Mouse (Mus musculus) heart, adult 8-10 months (tissue): ENCODE results near the gene Mlx. TPM values are rescaled to one million over a fixed set of nuclear protein-coding genes. Genes with fewer than 3 reads are reported as not detected.

Experiments
- DNase-seq: peaks from one replicate; pipeline ENCODE4 v3.0.0; 2022; ENCODE audit warnings: low spot score
- total RNA-seq, 4 experiments: library from RNA; stranded (reverse); gene quantifications; 2 replicates each; pipeline ENCODE4 v1.2.4; 2022

Gene Mlx
- total RNA-seq, 4 experiments from 2014 or later = 15.5 to 24.4 (median 20.0) TPM

GRCm38 (mm10) chr11:101065002-101065401 lies 22.1 kb upstream of the Mlx start:
- no peak for DNase-seq

GRCm38 (mm10) chr11:101066549-101067412 lies 20.3 kb upstream of the Mlx start:
- peak; percentile 80 for DNase-seq

- peak; percentile 96 for DNase-seq
These were observed 17.5 kb upstream of the Mlx start, which contains the start of gene Naglu for GRCm38 (mm10) chr11:101069391-101070188. Naglu (plus strand) TSS chr11:101070012.

- no peak for DNase-seq
These were observed 16.9 kb upstream of the Mlx start for GRCm38 (mm10) chr11:101070189-101070527.

- no peak for DNase-seq
These were observed 16.1 kb upstream of the Mlx start for GRCm38 (mm10) chr11:101070987-101071386.

- DNase-seq = no peak
These were observed 15.2 kb upstream of the Mlx start for GRCm38 (mm10) chr11:101071810-101072428.

GRCm38 (mm10) chr11:101078121-101078520 lies 9.0 kb upstream of the Mlx start, which contains the start of gene Hsd17b1:
Hsd17b1 (plus strand) TSS chr11:101078411.
- no peak for DNase-seq

- DNase-seq = no peak
These were observed 7.3 kb upstream of the Mlx start for GRCm38 (mm10) chr11:101079746-101080145.

GRCm38 (mm10) chr11:101080421-101080820 lies 6.7 kb upstream of the Mlx start:
- no peak for DNase-seq

- DNase-seq = no peak
These were observed 5.4 kb upstream of the Mlx start for GRCm38 (mm10) chr11:101081659-101082058.

GRCm38 (mm10) chr11:101082208-101083082 lies 4.6 kb upstream of the Mlx start, which contains the start of gene Coasy:
Coasy (plus strand) TSS chr11:101082565.
- DNase-seq = peak; percentile 87

GRCm38 (mm10) chr11:101083083-101083697 lies 3.9 kb upstream of the Mlx start:
- DNase-seq = no peak

- no peak for DNase-seq
These were observed 2.8 kb upstream of the Mlx start for GRCm38 (mm10) chr11:101084246-101084645.

- no peak for DNase-seq
These were observed 2.3 kb upstream of the Mlx start for GRCm38 (mm10) chr11:101084811-101085210.

GRCm38 (mm10) chr11:101085617-101086322 lies 1.3 kb upstream of the Mlx start:
- no peak for DNase-seq

GRCm38 (mm10) chr11:101086323-101086674 lies 778 bp upstream of the Mlx start:
- no peak for DNase-seq

GRCm38 (mm10) chr11:101087682-101088055 lies 592 bp downstream of the Mlx start:
- DNase-seq = no peak

GRCm38 (mm10) chr11:101089931-101090330 lies 2.9 kb downstream of the Mlx start:
- no peak for DNase-seq

- no peak for DNase-seq
These were observed 7.8 kb downstream of the Mlx start for GRCm38 (mm10) chr11:101094930-101095313.
